Mouse (Mus musculus): ENCODE measurements around the gene Ppp1r2.

Ppp1r2 gene

DNA sequence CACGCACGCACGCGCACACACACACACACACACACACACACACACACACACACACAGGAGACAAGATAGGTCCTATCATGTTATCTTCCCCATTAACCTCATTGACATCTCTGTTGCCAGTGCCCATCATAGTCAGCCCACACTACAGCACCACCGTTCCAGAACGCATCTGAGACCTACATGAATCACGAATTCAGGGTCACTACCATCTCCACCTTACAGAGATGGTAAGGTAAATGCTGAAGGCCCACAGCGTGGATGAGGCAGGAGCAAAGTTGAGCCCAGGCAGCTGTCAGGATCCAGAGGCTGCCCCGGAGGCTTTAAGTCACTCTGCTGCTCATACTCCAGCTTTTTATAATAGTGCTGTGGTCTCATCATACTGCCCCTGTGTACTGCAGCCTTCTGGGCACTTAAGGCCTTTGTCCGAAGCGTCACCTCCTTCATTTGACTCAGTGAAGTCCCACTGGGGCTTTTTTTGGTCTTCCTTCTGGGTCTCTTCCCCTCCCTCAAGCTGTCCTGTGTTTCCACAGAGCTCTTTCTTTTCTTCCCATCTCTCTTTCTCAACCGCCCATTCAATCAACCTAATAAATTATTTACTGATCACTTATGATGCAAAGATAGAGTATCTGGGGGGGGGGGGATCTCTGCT, 40.1 kb downstream of the Ppp1r2 start:
- peak; percentile 7 for DNase-seq (ENCODE audit: low read depth, low spot score)

DNA sequence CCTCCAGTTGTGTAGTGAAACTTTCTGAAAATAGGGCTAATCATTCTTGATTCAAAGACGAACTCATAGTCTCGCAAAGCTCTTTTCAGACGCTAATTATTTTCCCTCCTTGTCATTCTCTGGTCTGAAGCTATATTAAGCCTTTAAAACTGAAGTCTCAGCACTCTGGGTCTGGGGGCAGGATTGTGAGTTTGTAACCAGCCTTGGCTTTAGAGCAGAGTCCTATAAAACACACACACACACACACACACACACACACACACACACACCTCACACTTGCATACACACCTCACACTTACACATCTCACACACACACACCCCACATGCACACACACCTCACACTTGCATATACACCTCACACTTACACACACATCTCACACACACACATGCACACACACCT, 40.7 kb downstream of the Ppp1r2 start:
- DNase-seq (ENCODE audit: low read depth, low spot score): peak; percentile 10

- DNase-seq (ENCODE audit: low read depth, low spot score): peak; percentile 76
Measured at GRCm38 (mm10) chr16:31233541-31234339, 41.3 kb downstream of the Ppp1r2 start.

GRCm38 (mm10) chr16:31233167-31233498, 41.9 kb downstream of the Ppp1r2 start:
- no peak for DNase-seq (ENCODE audit: low read depth, low spot score)

- no peak for DNase-seq (ENCODE audit: low read depth, low spot score)
Measured at GRCm38 (mm10) chr16:31232491-31233166, 42.4 kb downstream of the Ppp1r2 start.

GRCm38 (mm10) chr16:31231591-31231990, 43.5 kb downstream of the Ppp1r2 start:
- DNase-seq (ENCODE audit: low read depth, low spot score): no peak

GRCm38 (mm10) chr16:31227746-31228145, 47.3 kb downstream of the Ppp1r2 start:
- no peak for DNase-seq (ENCODE audit: low read depth, low spot score)

GRCm38 (mm10) chr16:31215271-31215670, 59.8 kb downstream of the Ppp1r2 start:
- no peak for DNase-seq (ENCODE audit: low read depth, low spot score)

- DNase-seq (ENCODE audit: low read depth, low spot score): no peak
Measured at GRCm38 (mm10) chr16:31213463-31213862, 61.6 kb downstream of the Ppp1r2 start.

GRCm38 (mm10) chr16:31211503-31211902, 63.6 kb downstream of the Ppp1r2 start:
- no peak for DNase-seq (ENCODE audit: low read depth, low spot score)

- no peak for DNase-seq (ENCODE audit: low read depth, low spot score)
Measured at GRCm38 (mm10) chr16:31210453-31210852, 64.6 kb downstream of the Ppp1r2 start.

DNA sequence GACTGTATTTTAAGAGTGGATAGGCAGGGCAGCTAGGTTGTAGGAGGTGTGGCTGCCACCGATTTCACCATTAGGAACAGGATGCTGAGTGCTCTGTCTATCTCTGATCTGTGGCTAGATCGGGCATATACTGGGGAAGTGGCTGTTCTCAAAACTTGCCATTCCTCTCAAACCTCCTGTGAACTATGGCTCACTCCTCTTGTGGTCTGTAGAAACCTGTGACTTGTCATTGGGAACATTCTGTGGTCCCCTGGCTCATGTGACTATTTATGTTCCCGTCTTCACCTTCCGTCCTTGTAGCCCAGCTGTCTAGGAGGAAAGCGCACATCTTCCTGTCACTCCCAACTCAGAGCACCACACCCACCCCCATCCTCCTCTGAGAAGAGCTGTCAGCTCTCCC, 65.2 kb downstream of the Ppp1r2 start:
- peak; percentile 53 for DNase-seq (ENCODE audit: low read depth, low spot score)

- peak; percentile 12 for DNase-seq (ENCODE audit: low read depth, low spot score)
Measured at GRCm38 (mm10) chr16:31205726-31206125, 69.4 kb downstream of the Ppp1r2 start.

DNA sequence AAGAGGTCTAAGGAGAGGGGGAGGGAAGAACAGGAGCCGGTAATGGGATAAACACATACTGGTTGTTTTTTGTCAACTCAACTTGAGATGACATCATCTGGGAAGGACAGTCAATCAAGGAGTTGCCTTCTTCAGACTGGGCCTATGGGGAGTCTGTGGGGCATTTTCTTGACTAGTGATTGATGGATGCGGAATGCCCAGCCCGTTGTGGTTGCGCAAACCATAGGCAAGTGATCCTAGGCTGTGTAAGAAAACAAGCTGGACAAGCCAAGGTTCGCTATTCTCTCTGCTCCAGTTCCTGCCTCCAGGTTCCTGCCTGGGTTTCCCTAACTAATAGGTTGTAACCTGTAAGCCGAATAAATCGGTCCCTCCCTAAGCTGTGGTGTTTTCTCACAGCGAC, 69.9 kb downstream of the Ppp1r2 start:
- DNase-seq (ENCODE audit: low read depth, low spot score): no peak

GRCm38 (mm10) chr16:31204216-31204615, 70.9 kb downstream of the Ppp1r2 start:
- no peak for DNase-seq (ENCODE audit: low read depth, low spot score)

- no peak for DNase-seq (ENCODE audit: low read depth, low spot score)
Measured at GRCm38 (mm10) chr16:31201704-31202103, 73.4 kb downstream of the Ppp1r2 start.

All from CD4-positive, CD25-positive, alpha-beta regulatory T cell, adult 2 months (primary cell).